Mouse (Mus musculus) frontal cortex, adult (tissue): ENCODE results near the gene Fbxo22.
A peak's percentile ranks its signal among the peaks of the same experiment; 100 is the strongest.
"Not testable (repeated sequence)": the region's sequence is repeated elsewhere in the genome, so short reads cannot be mapped to it uniquely, and the experiment has no call there.

Experiments
- ATAC-seq: cut with Nextera tagmentation; 2 replicates; pipeline ENCODE4 v1.9.2; 2017; ENCODE audit warnings: mild to moderate bottlenecking, moderate library complexity, mixed read lengths; ENCODE audit not compliant: low TSS enrichment

Gene Fbxo22

DNA sequence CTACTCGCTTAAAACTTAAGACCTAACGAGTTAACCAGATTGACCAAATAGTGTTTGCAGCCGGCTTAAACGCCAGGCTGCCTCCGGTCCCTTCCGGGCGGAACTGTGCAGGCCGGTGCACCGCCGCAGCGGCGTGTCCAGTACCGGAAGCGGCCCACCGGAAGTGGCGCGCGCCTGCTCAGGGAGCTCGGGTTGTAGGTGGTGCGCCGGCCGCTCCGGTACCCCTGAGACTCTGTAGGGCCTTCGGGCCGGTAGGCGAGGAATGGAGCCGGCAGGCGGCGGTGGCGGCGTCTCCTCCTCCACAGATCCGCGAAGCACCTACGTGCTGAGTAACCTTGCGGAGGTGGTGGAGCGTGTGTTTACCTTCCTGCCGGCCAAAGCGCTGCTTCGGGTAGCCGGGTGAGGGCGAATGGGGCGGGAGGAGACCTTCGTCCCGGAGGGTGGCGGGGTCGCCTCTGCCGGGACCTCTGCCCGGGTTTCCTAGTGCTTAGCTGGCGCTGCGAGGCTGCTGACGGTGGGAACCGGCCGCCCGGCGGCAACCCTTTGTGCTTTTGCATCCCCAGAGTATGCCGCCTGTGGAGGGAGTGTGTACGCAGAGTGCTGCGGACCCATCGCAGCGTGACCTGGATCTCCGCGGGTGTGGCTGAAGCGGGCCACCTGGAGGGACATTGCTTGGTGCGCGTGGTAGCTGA lies at the start of gene Fbxo22:
Gene Fbxo22, plus strand, starts transcription at position 136 of the 692 bp plus-strand sequence.
- ATAC-seq = peak; percentile 97

DNA sequence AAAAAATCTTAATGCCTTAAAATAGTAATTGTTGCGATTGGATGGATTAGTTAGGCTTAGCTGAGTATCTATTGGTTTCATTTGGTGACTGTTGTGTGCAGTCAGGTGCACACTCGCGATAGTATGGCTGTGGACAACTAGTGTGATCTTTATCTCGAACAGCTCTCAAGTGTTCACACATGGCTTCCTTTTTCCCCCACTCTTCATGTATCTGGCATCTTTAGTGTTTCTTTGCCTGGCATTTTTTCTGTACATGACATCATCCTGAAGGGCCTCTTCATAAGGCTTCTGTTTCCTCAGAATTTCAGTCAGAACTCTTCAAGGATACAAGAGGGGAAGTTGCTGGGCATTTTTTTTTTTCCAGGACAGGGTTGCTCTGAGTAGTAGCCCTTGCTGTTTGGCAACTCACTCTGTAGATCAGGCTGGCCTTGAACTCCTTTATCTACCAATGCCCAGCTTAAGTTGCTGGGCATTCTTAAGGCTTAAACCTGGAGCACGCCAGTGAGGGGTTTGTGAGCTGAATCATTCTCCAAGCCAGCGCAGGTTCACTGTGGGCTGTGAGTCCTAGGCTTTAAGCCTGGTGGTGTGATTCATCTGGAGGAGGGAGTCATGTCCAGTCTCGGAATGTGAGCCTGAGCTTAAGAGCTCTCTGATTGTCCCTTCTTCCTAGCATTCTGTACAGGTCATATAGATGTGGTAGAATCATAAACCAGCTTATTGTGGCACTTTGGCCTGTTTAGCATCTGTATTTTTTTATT lies 37.9 kb upstream of the Fbxo22 start:
- peak; percentile 52; the same call in 1 of the 2 replicates for ATAC-seq

DNA sequence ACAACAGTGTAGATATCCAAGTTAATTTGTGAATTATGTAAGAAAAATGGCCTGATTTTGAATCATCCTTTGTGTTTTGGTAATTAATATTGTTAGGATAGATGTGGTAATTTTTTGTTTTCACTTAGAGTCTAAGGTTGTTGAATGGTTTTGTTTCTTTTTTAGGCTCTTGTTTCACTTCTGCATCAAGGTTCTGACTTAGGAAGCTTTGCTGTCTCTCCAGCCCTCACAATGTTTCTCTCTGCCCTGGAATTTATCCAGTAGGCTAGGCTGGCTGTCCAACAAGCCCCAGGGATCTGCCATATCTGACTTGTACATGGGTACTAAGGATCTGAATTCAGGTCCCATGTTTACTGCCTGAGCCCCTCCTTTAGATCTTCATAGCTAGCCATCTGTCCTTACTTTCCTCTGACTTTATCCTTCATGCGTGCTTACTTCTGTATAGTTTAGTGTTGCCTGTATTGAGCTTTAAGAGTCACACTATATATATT lies 36.5 kb upstream of the Fbxo22 start:
- no peak for ATAC-seq

DNA sequence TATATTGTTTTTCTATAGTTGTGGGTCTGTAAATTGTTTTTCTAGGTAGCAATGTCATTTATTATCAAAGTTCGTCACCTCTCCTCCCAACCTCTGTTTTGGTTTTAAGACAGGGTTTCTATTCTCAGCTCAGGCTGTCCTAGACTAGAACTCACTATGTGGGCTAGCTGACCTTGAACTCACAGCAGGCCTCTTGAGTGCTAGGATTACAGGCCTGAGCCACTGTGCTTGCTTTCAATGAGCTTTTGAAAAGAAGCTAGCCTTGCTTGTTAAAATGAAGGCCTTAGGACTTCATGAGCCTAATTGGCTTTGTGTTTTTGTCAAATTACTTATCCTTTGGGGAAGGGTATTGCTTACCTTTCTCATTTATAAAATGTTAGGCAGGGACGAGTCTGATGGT lies 34.5 kb upstream of the Fbxo22 start:
- no peak for ATAC-seq

DNA sequence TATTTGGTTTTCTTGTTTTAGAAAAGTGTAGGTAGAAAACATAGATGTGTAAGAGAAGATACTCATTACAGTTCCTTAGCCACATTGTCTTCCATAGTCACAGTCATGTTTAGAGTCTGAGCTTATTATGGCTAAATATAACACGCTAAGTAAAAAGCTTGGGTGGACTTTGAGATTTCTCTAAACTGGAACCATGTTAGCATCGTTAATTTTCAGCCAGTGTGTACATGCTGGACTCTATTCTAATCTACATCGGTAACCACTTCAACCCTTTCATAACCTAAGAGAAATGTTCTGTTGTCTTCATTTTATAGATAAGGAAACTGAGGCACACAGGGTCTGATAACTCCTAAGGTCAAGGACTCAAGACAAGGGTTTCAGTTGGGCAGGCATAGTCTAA lies 12.8 kb upstream of the Fbxo22 start:
- ATAC-seq = no peak

DNA sequence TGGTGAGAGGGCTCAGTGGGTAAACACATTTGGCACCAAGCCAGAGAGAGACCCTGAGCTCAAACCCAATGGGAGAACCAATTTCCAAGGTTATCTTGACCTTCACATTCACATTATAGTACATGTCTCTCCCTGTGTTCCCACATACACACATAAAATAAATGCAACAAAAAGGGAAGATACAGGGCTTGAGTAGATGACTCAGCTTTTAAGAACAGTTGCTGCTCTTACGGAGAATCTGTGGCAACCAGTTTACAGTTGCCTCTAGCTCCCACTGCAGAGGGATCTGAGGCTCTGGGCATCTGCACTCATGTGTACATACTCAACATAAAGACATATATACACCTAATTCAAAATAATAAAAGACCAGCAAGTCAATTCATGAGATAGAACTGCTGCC lies 10.5 kb upstream of the Fbxo22 start:
- peak; percentile 53; the same call in 1 of the 2 replicates for ATAC-seq

DNA sequence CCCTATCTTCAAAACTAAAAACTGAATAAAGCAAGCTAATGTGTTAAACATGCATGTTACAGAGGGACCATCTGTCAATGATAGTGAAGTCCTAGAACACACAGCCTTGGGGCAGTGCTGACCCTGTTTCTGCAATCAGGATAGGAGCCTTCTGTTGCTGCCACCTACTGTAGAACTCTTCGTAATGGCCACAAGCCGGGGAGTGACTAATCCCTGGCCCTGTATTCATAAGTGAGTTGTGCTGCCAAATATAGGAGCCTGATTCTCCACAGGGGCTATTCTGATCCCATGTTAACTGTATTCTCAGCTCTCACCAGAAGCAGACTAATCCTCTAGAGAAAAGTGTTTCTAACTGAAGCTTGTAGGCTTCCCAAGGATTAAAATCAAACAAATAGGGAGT lies 9.4 kb upstream of the Fbxo22 start:
- ATAC-seq = peak; percentile 96

DNA sequence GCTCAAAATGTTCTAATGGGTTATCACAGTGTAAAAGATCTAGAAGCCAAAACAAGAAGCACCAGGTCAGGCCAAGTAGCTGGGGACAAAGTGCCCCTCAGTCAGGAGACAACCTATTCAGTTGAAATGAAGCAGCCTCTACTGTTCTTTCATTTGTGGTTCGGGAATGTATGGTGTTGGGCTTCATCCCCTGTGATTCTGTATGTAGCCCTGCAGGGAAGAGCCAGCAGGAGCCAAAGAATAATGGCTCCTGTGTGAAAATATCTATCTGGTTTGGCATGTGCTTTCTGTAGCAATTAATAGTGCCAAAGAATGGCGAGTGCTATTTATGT lies 301 bp upstream of the Fbxo22 start:
- peak; percentile 25; the same call in 1 of the 2 replicates for ATAC-seq

DNA sequence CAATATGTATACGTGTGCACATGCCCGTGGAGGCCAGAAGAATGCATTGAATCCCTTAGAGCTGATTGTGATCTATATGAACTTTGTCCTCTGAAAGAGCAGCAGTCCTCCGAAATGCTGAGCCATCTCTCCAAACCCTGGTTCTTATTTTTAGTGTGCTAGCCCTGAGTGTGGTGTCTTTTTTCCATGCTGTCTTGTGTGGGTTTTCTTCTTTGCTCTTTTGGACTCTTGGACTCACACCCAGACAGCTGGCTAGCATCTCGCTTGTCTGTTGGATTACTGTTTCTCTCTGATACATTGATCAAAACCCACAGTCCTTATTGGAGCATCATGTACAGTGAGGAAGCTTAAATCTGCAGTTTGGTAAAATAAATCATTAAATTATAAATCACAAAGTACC lies 2.9 kb downstream of the Fbxo22 start:
- no peak for ATAC-seq

DNA sequence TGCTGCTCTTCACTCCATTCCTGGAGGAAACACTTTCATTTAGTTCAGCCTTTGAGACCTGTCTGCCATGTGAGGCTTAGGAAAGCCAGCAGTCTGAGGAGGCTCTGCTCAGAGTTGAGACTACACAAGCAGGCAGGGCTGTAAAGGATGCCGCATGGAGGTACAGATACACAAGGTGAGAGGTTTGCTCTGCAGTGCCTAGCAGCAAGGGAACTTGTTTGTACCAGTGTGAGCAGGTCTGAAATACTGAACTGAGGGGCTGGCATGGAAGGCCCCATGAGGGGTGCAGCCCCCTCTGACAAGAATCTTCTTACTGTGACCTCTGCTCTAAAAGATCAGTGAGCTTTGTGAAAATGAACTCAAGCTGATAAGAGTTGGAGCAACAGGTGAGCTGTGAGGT lies 4.7 kb downstream of the Fbxo22 start:
- ATAC-seq = no peak

DNA sequence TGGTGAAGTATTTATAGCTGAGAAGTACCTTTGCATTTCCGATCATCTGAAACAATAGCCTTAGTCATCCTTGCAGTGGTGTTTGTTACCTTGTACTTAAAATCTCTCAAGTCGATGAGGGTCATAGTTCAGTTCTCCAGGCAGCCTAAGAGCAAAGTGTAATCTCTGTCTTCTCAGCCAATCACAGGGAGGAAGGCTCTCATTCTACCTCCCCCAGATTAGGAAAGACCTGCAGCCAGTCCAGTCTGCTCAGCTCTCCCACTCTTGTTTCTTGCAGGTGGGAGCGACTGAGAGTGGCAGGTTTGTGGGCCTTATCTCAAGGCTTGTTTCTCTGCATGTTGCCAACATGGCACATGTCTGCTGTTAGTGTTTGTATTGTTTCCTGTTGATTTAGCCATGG lies 6.3 kb downstream of the Fbxo22 start:
- no peak for ATAC-seq

DNA sequence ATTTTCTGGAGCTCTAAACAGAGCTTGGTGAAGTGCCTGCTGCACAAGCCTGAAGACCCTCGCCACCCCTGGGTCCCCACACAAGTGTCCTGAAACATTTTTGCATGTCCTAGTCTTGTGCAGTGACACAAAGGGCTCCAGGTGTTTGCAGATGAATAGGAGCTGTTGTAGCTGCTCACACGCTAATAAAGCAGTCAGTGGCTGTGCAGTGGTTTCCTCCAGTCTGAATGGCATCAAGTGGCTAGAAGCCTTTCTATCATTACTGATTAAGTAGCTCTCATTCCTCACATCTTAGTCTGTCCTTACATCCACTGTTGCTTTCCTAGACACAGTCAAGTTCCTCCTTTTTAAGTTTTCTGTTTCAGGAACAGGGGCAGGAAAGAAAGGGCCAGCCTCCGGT lies 6.9 kb downstream of the Fbxo22 start:
- ATAC-seq = no peak

DNA sequence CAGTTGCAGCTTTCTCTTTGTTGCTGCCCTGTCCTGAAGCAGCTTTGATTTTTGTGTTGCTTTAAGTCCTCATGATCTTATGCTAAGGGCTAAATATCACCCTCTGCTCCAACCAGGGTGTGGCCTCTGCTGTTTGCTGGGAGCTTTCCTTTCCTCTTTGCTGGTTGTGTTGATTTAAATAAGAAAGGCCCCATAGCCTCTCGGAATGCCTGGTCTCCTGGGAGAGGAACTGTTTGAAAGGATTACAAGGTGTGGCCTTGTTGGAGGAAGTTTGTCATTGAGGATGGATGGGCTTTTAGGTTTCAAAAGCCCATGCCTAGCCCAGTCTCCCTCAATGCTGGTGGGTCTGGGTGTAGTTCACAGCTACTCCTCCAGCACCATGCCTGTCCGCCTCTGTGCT lies 7.4 kb downstream of the Fbxo22 start:
- no peak for ATAC-seq

DNA sequence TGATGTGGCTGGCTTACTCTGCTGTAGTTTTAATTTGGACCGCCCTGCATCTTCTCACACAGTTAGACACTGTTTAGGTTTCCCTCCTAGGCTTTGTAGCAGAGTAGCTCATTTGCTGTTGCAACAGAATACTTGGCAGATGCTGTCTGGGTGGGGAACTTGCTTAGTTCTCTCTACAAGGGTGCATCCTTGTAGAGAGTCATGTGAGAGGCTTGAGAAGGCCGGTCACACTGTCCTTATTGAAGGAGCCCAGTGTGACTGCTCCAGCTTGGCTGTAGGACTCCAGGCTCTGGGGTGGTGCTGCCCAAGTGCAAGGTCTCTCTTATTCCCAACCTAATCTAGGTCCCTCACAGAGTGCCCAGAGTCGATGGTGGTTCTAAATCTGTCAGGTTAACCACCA lies 8.7 kb downstream of the Fbxo22 start:
- ATAC-seq = no peak

DNA sequence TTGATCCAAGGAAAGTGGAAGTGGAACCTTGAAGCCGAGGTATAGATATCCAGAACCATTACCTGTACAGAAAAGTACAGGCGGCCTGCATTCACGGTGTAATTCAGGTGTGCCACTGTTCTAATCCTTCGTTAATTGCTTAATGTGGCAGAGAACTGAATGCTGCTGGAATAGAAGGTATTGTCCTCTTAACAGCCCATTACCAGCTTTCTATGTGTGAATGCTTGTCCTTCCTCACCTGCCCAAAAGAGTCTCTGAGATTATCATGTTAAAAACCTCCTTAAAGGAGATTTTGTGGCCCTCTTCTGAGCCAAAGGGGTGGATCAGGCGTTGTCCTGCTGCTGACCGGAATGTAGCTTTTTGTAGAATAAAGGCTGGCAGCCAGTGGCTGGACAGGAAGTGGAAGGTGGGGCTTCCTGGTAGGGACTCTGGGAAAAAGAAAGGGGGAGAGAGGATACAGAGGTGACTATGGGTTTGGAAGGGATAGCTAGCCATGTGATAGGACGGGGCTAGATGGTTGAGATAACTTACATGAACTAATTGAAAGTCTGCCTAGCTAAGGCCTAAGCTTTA lies 16.5 kb downstream of the Fbxo22 start:
- no peak for ATAC-seq

DNA sequence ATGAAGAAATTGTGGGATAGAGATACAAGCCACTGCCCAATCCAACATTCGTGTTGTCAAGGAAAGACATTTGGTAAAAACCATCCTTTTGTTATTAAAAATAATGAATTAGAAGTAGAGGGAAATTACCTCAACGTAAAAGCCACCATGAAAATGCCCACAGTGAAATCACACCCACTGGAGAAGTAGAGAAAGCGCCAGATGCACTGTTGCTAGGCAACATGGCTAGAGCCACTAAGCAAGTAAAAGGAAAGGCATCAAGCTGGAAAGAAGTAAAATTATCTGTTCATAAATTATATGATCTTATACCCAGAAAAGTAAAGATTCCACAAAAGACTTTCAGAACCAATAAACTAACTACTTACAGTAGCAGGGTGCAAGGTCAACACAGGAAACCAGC lies 17.5 kb downstream of the Fbxo22 start:
- peak; percentile 88 for ATAC-seq

DNA sequence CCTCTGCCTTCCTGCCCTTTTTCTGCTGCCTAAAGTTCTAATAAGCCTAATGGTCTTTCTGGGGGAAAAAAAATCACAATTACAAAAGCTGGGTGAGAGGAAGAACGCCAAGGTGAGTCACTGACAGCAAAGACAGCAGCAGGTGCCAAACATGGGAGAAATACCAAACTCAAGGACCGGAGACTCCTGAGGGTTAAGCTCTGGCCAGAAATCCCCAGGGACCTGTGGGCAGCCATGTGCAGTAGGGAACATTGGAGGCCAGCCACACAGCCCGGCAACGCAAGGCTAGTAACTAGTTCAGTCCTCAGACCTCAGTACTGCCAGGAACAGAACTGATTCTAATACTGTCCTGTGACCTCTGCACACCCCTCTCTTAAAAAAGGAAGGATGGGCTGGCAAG lies 19.4 kb downstream of the Fbxo22 start:
- ATAC-seq = no peak

DNA sequence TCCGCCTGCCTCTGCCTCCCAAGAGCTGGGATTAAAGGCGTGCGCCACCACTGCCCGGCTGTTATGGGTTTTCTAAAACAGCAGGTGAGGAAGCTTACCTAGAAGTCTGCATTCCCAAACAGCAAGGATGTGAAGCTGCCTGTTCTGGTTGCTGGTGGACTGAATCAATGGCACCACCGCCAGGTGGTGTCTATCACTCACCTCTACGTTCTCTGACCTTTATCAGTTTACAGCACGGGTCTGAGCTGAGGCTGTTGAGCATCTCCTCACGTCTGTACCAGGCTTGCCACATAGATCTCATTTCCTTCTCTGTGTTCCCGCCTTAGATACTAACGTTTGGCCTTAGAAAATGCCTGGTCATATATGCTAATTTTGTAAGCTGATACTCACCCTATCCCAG lies 20.3 kb downstream of the Fbxo22 start:
- ATAC-seq = no peak

DNA sequence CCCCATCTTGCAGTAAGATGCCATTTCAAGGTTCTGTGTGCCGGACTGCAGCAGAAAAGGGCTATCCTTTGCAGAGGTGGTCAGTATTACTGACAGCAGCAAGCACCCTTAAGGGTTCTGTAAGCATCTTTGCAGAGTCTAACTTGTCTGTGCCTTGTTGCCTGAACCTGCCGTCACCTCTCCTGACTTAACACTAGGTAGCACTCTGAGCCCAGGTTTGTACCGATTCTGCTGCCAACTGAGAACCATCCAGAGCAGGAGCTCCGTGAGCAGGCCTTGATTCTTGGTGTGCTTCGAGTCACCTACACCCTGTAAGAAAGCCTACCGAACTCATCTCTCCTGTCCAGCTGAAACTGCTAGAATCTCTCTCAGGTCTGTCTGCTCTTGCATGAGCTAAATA lies 22.8 kb downstream of the Fbxo22 start:
- ATAC-seq = 0 out of 2 replicates have a peak, but pooled peaks have one; percentile 44

DNA sequence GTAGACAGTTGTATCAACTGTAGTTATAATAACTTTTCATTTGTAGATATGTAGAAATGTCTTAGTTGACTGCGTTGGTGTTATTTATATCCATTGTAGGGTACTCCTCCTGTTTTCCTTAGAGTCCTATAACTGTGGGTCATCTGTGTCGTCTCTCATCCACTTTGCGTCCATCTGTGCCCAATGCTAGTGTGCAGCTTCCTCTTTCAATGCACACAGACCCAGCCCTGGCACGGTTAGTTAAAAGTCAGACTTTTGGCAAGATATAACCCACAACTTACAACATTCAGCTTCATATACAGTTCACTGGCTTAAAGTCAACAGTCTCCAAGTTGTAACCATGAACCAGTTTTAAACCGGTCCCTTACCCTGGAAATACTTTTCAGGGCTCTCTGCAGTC lies 23.4 kb downstream of the Fbxo22 start:
- no peak for ATAC-seq

DNA sequence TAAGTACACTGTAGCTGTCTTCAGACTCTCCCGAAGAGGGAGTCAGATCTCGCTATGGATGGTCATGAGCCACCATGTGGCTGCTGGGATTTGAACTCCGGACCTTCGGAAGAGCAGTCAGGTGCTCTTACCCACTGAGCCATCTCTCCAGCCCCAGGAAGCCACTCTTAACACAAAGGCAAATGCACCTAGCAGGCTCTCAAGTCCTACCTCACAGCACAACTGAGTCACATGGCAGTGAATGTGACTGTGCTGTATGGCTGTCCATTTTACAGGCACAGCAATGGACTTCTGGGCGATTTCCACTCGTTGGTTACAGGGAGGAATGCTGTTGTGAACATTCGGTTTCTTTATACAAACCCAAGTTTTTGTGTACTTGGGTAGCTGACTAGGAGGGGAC lies 23.9 kb downstream of the Fbxo22 start:
- ATAC-seq = no peak

DNA sequence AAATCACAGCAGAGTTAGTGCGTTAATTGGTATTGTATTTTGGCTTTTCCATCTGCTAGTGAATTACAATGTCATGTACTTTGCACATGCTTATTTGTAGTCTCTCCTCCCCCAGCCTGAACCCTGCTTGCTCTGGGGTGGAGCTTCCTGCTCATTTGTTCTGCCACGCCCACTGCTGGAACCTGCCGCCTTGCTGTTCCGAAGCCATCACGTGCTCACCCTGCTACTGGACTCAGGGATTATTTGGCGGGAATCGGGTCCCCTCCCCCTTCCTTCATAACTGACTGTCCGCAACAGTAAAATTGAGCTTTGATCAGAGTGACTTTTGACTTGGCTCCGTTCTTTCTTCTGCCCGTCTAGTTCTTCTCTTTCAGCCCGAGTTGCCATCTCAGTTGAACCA lies 24.4 kb downstream of the Fbxo22 start:
- ATAC-seq = not testable (repeated sequence)
